Mouse (Mus musculus) liver, embryonic 14.5 days (tissue): ENCODE measurements at regions not wholly inside any gene's neighbourhood (a gene's known extent, or its start where the extent isn't known, plus 50 kb on each side); places are given as distances from the start of the nearest gene placed in this dataset.

Experiments used
- CTCF ChIP-seq: IDR thresholded peaks from 2 replicates; pipeline ENCODE4 v1.5.1; 2016; ENCODE audit warnings: antibody characterized with exemption, low read depth, control low read depth
- EP300 ChIP-seq: IDR thresholded peaks from 2 replicates; pipeline ENCODE4 v1.6.1; 2016; ENCODE audit warnings: antibody characterized with exemption, low read depth

GRCm38 (mm10) chr4:22301148-22301942 is 56.0 kb upstream of the Fbxl4 start:
- TF ChIP-seq EP300 (no peak), CTCF (no peak)
